In genomic region chr11:11881783-11882155, GRCm38 (mm10) we compare ENCODE assay signal across 19 mouse cellular contexts. TPM values are rescaled to one million over a fixed set of nuclear protein-coding genes. Genes with fewer than 3 reads are reported as not detected.
DNase-seq lines count a peak whose midpoint lies in the region; ATAC-seq and TF ChIP-seq lines count a peak whose summit lies in the region.
"Had no signal": no experiment of that assay in that cellular context is flagged by ENCODE, and none has a peak within 500 bp of the region (broad histone marks: within the 10 kb centered on the region; RNA-seq: fewer than 3 reads in every experiment).

No protein-coding gene starts in this region.

- no peak overlapping the region for H3ac ChIP-seq in myocyte (ENCODE audit: control insufficient read depth, insufficient read length)

- no peaks in the 10 kb centered on the region for H3K9me3 ChIP-seq in lung, embryonic 14.5 days (ENCODE audit: low read depth, low read length)
- H3K9me3 ChIP-seq in ES-E14 (ENCODE audit: control insufficient read depth, insufficient read depth, low read depth, low read length), result no peaks in the 10 kb centered on the region
- H3K9me3 ChIP-seq: forebrain, embryonic 12.5 days; liver, embryonic 12.5 days; midbrain, embryonic 15.5 days; neural tube, embryonic 13.5 days had no signal

- no peak for TF ChIP-seq POLR2A in myocyte (IDR thresholded peaks at IDR 0.05; ENCODE audit: insufficient read length, low read depth)

- no peaks in the 10 kb centered on the region for H3K27me3 ChIP-seq in lung, embryonic 14.5 days (ENCODE audit: insufficient read depth, low read length)
- no peaks in the 10 kb centered on the region for H3K27me3 ChIP-seq in myocyte (ENCODE audit: control insufficient read depth, insufficient read depth, insufficient read length)
- H3K27me3 ChIP-seq: liver, embryonic 12.5 days; midbrain, embryonic 15.5 days; neural tube, embryonic 13.5 days had no signal

- peaks cover 63% of the 10 kb centered on the region for H3K4me1 ChIP-seq in lung, embryonic 14.5 days (ENCODE audit: insufficient read depth)
- peaks cover 36 to 39% of the 10 kb centered on the region in 2 experiments for H3K4me1 ChIP-seq in ES-E14 (ENCODE audit: control insufficient read depth in 2 of 2, insufficient read depth in 2 of 2, low read length in 2 of 2, poor library complexity in 1 of 2)

- H3K9ac ChIP-seq in lung, embryonic 14.5 days, result no peak overlapping the region
- H3K9ac ChIP-seq in ES-E14 (ENCODE audit: insufficient read depth, low read depth, low read length, poor library complexity, severe bottlenecking), result no peak overlapping the region
- H3K9ac ChIP-seq: forebrain, embryonic 12.5 days; liver, embryonic 12.5 days; midbrain, embryonic 15.5 days; neural tube, embryonic 13.5 days had no signal

- peak overlapping the region; percentile 99 for H3K27ac ChIP-seq in lung, embryonic 14.5 days (ENCODE audit: low read depth)
- H3K27ac ChIP-seq in ES-E14 (ENCODE audit: insufficient read depth, low read depth, low read length, poor library complexity, severe bottlenecking), result peak overlapping the region; percentile 18; the same call in 1 of the 2 replicates
- H3K27ac ChIP-seq: forebrain, embryonic 12.5 days; liver, embryonic 12.5 days; midbrain, embryonic 15.5 days; neural tube, embryonic 13.5 days had no signal

- WGBS in lung, embryonic 14.5 days, result 45% methylated on average over 1 of the region's 1 CpGs

- no peak for TF ChIP-seq CTCF in lung, embryonic 14.5 days (IDR thresholded peaks at IDR 0.05; ENCODE audit: low read depth)

- no peak for ATAC-seq in lung, embryonic 14.5 days (ENCODE audit: insufficient read depth)
- ATAC-seq: midbrain, embryonic 15.5 days had no signal

- no peaks in the 10 kb centered on the region for H3K79me2 ChIP-seq in myocyte (ENCODE audit: control insufficient read depth, insufficient read depth)

- H3K36me3 ChIP-seq in lung, embryonic 14.5 days (ENCODE audit: insufficient read depth), result no peaks in the 10 kb centered on the region
- H3K36me3 ChIP-seq in ES-E14 (ENCODE audit: control insufficient read depth, insufficient read depth, low read length, poor library complexity, severe bottlenecking), result no peaks in the 10 kb centered on the region
- H3K36me3 ChIP-seq in myocyte (ENCODE audit: control insufficient read depth, insufficient read depth), result no peaks in the 10 kb centered on the region
- H3K36me3 ChIP-seq: forebrain, embryonic 12.5 days; liver, embryonic 12.5 days; midbrain, embryonic 15.5 days; neural tube, embryonic 13.5 days had no signal

- no peak overlapping the region for H3K4me3 ChIP-seq in lung, embryonic 14.5 days (ENCODE audit: low read depth, low read length)
- H3K4me3 ChIP-seq in ES-E14 (ENCODE audit: insufficient read depth in 1 of 2, low read depth in 1 of 2, low read length in 2 of 2, poor library complexity in 1 of 2, severe bottlenecking in 1 of 2), result no peak overlapping the region
- no peak overlapping the region for H3K4me3 ChIP-seq in myocyte
- H3K4me3 ChIP-seq: forebrain, embryonic 12.5 days; liver, embryonic 12.5 days; midbrain, embryonic 15.5 days; neural tube, embryonic 13.5 days had no signal

- DNase-seq in heart, adult 11 months, result peak; percentile 64
- DNase-seq in heart, adult 8-10 months (ENCODE audit: low spot score), result no peak
- no peak for DNase-seq in lung, embryonic 14.5 days
- no peak for DNase-seq in lung, adult 18-20 months
- DNase-seq in ES-E14 (ENCODE audit: low read depth, low spot score), result no peak
- DNase-seq in kidney, adult 9 months, result no peak
- DNase-seq in urinary bladder, postnatal 4 days (ENCODE audit: low spot score in 2 of 2), result no peak
- DNase-seq: cerebellum, adult 8-10 months; embryo, embryonic 11 days; kidney, postnatal 10 days; left cerebral cortex, postnatal 4 days; lung, postnatal 14 days; thymus, adult 2 months had no signal

- in situ Hi-C loops in ES-E14 (cut with MboI; ENCODE audit: low sequenced_read_pairs in 2 of 2, unreplicated experiment in 2 of 2), result no loop called here

- H3K4me2 ChIP-seq in lung, embryonic 14.5 days, result no peak overlapping the region
- peak overlapping the region; percentile 43 for H3K4me2 ChIP-seq in myocyte (ENCODE audit: low read depth)
- H3K4me2 ChIP-seq: forebrain, embryonic 12.5 days; liver, embryonic 12.5 days; midbrain, embryonic 15.5 days; neural tube, embryonic 13.5 days had no signal

TF ChIP-seq in ES-E14, 5 proteins besides CTCF, POLR2A, EP300 and RAD21:
- no peak for TF ChIP-seq ZC3H11A (IDR thresholded peaks at IDR 0.05; ENCODE audit: borderline replicate concordance, low read depth, low read length)
- TF ChIP-seq CHD2 (IDR thresholded peaks at IDR 0.05; ENCODE audit: low read depth, low read length), result no peak
- TF ChIP-seq MAFK (IDR thresholded peaks at IDR 0.05; ENCODE audit: insufficient read depth, low read depth, low read length), result no peak
- TF ChIP-seq HCFC1 (IDR thresholded peaks at IDR 0.05; ENCODE audit: borderline replicate concordance, insufficient read depth, low read length), result no peak
- TF ChIP-seq ZNF384 (IDR thresholded peaks at IDR 0.05; ENCODE audit: low read depth, low read length), result no peak
TF ChIP-seq in ES-E14: peak in this region for 0.

TF ChIP-seq in myocyte, 11 proteins besides CTCF, POLR2A, EP300 and RAD21:
- TF ChIP-seq CEBPB (IDR thresholded peaks at IDR 0.05; ENCODE audit: insufficient read depth, poor library complexity, severe bottlenecking) (no peak), E2F4 (IDR thresholded peaks at IDR 0.05; ENCODE audit: insufficient read depth) (no peak), TCF3 (IDR thresholded peaks at IDR 0.05; ENCODE audit: insufficient read length, low read depth) (no peak)

RNA-seq across cellular contexts. Expression of gene Ddc, which starts 16.2 kb away (rescaled TPM):
- total RNA-seq in heart, adult 8-10 months (2022), result 1 to 10 TPM in 2 of 4 experiments, under 1 TPM in 2; 0.66 to 1.2 (median 0.93) TPM
- 13.1 and 13.4 TPM in 2 replicates for polyA plus RNA-seq in lung, embryonic 14.5 days (2014; fragmentation: Nextera tagmentation; extraction: Ambion mirVana)
- 16.1 and 29.1 TPM in 2 replicates for total RNA-seq in ES-E14 (2012; rRNA removed)
- 7.5 TPM for polyA plus RNA-seq in myocyte (2012; fragmentation: generic; extraction: Trizol)
- total RNA-seq: hematopoietic stem cell, adult 5-6 weeks had no signal
